Mouse (Mus musculus) forebrain, embryonic 10.5 days (tissue): Measurements from ENCODE around the gene Tff3. TPM values are rescaled to one million over a fixed set of nuclear protein-coding genes. Genes with fewer than 3 reads are reported as not detected.

Experiments
- DNase-seq: peaks from one replicate; pipeline ENCODE4 v3.0.0-alpha.2; 2017; ENCODE audit warnings: low spot score; ENCODE audit errors: extremely low spot score
- H3K27ac ChIP-seq: fragments of 300-500 bp; sonication (generic); 2 replicates; pipeline ENCODE4 v1.5.1; 2016; ENCODE audit warnings: mild to moderate bottlenecking
- H3K27me3 ChIP-seq: fragments of 300-500 bp; sonication (generic); 2 replicates; pipeline ENCODE4 v1.6.1; 2016; ENCODE audit warnings: mild to moderate bottlenecking; ENCODE audit not compliant: poor library complexity, severe bottlenecking
- H3K36me3 ChIP-seq: fragments of 300-500 bp; sonication (generic); replicated peaks from 2 replicates; pipeline ENCODE4 v1.6.1; 2016; ENCODE audit warnings: mild to moderate bottlenecking, moderate library complexity
- H3K4me1 ChIP-seq: fragments of 300-500 bp; sonication (generic); 2 replicates; pipeline ENCODE4 v1.6.1; 2016
- H3K4me3 ChIP-seq: fragments of 300-500 bp; sonication (generic); 2 replicates; pipeline ENCODE4 v1.5.1; 2016; ENCODE audit warnings: mild to moderate bottlenecking, moderate library complexity
- H3K9me3 ChIP-seq: fragments of 300-500 bp; sonication (generic); 2 replicates; pipeline ENCODE4 v1.6.1; 2016; ENCODE audit warnings: mild to moderate bottlenecking, moderate library complexity
- WGBS: fragments of 180-500 bp; shearing (Covaris S2); methylation state at CpG from one replicate; pipeline ENCODE4 v1.1.7; 2016; 5-methylcytosine and 5-hydroxymethylcytosine counted together
- polyA plus RNA-seq: library from polyadenylated mRNA; unstranded; fragments of >200 nt; fragmentation: Nextera tagmentation; extraction: Ambion mirVana; gene quantifications from 2 replicates; pipeline ENCODE4 v1.2.1, GENCODE M21; 2016

Gene Tff3
- polyA plus RNA-seq, 1 experiment from 2014 or later = 0.64 TPM

- WGBS = 91% methylated on average over 5 of the region's 5 CpGs
- DNase-seq = no peak
Measured at GRCm38 (mm10) chr17:31117946-31118345, 11.5 kb downstream of the Tff3 start.

GRCm38 (mm10) chr17:31116063-31116462 lies 13.4 kb downstream of the Tff3 start:
- DNase-seq = no peak
- H3K4me1 ChIP-seq = peaks cover 43% of the 10 kb centered on the region
- H3K36me3 ChIP-seq = 0 out of 2 replicates have a peak, but pooled peaks cover 4% of the 10 kb centered on the region
- H3K4me3 ChIP-seq = no peak overlapping the region
- H3K27ac ChIP-seq = no peak overlapping the region
- no peaks in the 10 kb centered on the region for H3K9me3 ChIP-seq
- 82% methylated on average over 6 of the region's 6 CpGs for WGBS
- no peaks in the 10 kb centered on the region for H3K27me3 ChIP-seq

More at GRCm38 (mm10) chr17:31117946-31118345, 11.5 kb downstream of the Tff3 start:
- Histone ChIP-seq H3K9me3 (no peaks in the 10 kb centered on the region), H3K27ac (no peak overlapping the region), H3K4me1 (peaks cover 38% of the 10 kb centered on the region), H3K27me3 (no peaks in the 10 kb centered on the region), H3K4me3 (no peak overlapping the region), H3K36me3 (no peaks in the 10 kb centered on the region)

GRCm38 (mm10) chr17:31113191-31113856 lies 16.1 kb downstream of the Tff3 start:
- WGBS = 31% methylated on average over 9 of the region's 9 CpGs
- Histone ChIP-seq H3K4me3 (no peak overlapping the region), H3K36me3 (0 out of 2 replicates have a peak, but pooled peaks cover 12% of the 10 kb centered on the region), H3K27ac (peak overlapping the region; percentile 74), H3K27me3 (no peaks in the 10 kb centered on the region), H3K4me1 (peaks cover 33% of the 10 kb centered on the region), H3K9me3 (no peaks in the 10 kb centered on the region)
- DNase-seq = peak; percentile 44

GRCm38 (mm10) chr17:31108388-31108787 lies 21.1 kb downstream of the Tff3 start:
- 94% methylated on average over 15 of the region's 15 CpGs for WGBS
- no peaks in the 10 kb centered on the region for H3K9me3 ChIP-seq
- 0 out of 2 replicates have a peak, but pooled peaks cover 13% of the 10 kb centered on the region for H3K36me3 ChIP-seq
- H3K4me3 ChIP-seq = no peak overlapping the region
- H3K4me1 ChIP-seq = peaks cover 17% of the 10 kb centered on the region
- no peaks in the 10 kb centered on the region for H3K27me3 ChIP-seq
- no peak overlapping the region for H3K27ac ChIP-seq
- no peak for DNase-seq

- no peak for DNase-seq
- Histone ChIP-seq H3K36me3 (0 out of 2 replicates have a peak, but pooled peaks cover 3% of the 10 kb centered on the region), H3K27me3 (no peaks in the 10 kb centered on the region), H3K27ac (no peak overlapping the region), H3K4me1 (peaks cover 4% of the 10 kb centered on the region; the same call in 1 of the 2 replicates), H3K4me3 (no peak overlapping the region), H3K9me3 (no peaks in the 10 kb centered on the region)
- 93% methylated on average over 8 of the region's 8 CpGs for WGBS
Measured at GRCm38 (mm10) chr17:31103823-31104222, 25.6 kb downstream of the Tff3 start.

- H3K9me3 ChIP-seq = no peaks in the 10 kb centered on the region
- no peak overlapping the region for H3K4me3 ChIP-seq
- DNase-seq = no peak
- H3K27me3 ChIP-seq = no peaks in the 10 kb centered on the region
- WGBS = 87% methylated on average over 8 of the region's 8 CpGs
- H3K27ac ChIP-seq = no peak overlapping the region
- H3K36me3 ChIP-seq = no peaks in the 10 kb centered on the region
- peaks cover 4% of the 10 kb centered on the region; the same call in 1 of the 2 replicates for H3K4me1 ChIP-seq
Measured at GRCm38 (mm10) chr17:31103007-31103570, 26.4 kb downstream of the Tff3 start.

- no peak for DNase-seq
- H3K9me3 ChIP-seq = 0 out of 2 replicates have a peak, but pooled peaks cover 7% of the 10 kb centered on the region
- no peaks in the 10 kb centered on the region for H3K27me3 ChIP-seq
- no peak overlapping the region for H3K27ac ChIP-seq
- WGBS = 88% methylated on average over 5 of the region's 5 CpGs
- no peaks in the 10 kb centered on the region; the same call in 1 of the 2 replicates for H3K36me3 ChIP-seq
- H3K4me1 ChIP-seq = peaks cover 8% of the 10 kb centered on the region
- H3K4me3 ChIP-seq = no peak overlapping the region
Measured at GRCm38 (mm10) chr17:31098788-31099187, 30.7 kb downstream of the Tff3 start.

- Histone ChIP-seq H3K27ac (no peak overlapping the region), H3K4me3 (no peak overlapping the region), H3K36me3 (peaks cover 7% of the 10 kb centered on the region), H3K9me3 (0 out of 2 replicates have a peak, but pooled peaks cover 7% of the 10 kb centered on the region), H3K27me3 (no peaks in the 10 kb centered on the region), H3K4me1 (peaks cover 8% of the 10 kb centered on the region)
- DNase-seq = no peak
- 100% methylated on average over 2 of the region's 2 CpGs for WGBS
Measured at GRCm38 (mm10) chr17:31096893-31097292, 32.6 kb downstream of the Tff3 start.

- DNase-seq = no peak
- H3K27ac ChIP-seq = no peak overlapping the region
- H3K27me3 ChIP-seq = no peaks in the 10 kb centered on the region
- peaks cover 7% of the 10 kb centered on the region for H3K36me3 ChIP-seq
- whole genome bisulfite sequencing = 89% methylated on average over 7 of the region's 7 CpGs
- H3K9me3 ChIP-seq = 0 out of 2 replicates have a peak, but pooled peaks cover 7% of the 10 kb centered on the region
- H3K4me1 ChIP-seq = peaks cover 18% of the 10 kb centered on the region
- no peak overlapping the region for H3K4me3 ChIP-seq
Measured at GRCm38 (mm10) chr17:31095570-31095969, 33.9 kb downstream of the Tff3 start.

GRCm38 (mm10) chr17:31094781-31095180 lies 34.7 kb downstream of the Tff3 start:
- Histone ChIP-seq H3K4me1 (peaks cover 26% of the 10 kb centered on the region), H3K36me3 (peaks cover 7% of the 10 kb centered on the region), H3K27ac (no peak overlapping the region), H3K4me3 (no peak overlapping the region), H3K27me3 (no peaks in the 10 kb centered on the region), H3K9me3 (0 out of 2 replicates have a peak, but pooled peaks cover 7% of the 10 kb centered on the region)
- 61% methylated on average over 5 of the region's 5 CpGs for WGBS
- no peak for DNase-seq

- Histone ChIP-seq H3K36me3 (peaks cover 7% of the 10 kb centered on the region), H3K4me3 (no peak overlapping the region), H3K27ac (peak overlapping the region; percentile 76; the same call in 1 of the 2 replicates), H3K9me3 (no peaks in the 10 kb centered on the region), H3K4me1 (peaks cover 47% of the 10 kb centered on the region), H3K27me3 (no peaks in the 10 kb centered on the region)
- DNase-seq = no peak
- WGBS = 66% methylated on average over 13 of the region's 13 CpGs
Measured at GRCm38 (mm10) chr17:31091023-31091735, 38.3 kb downstream of the Tff3 start.

GRCm38 (mm10) chr17:31089848-31090247 lies 39.6 kb downstream of the Tff3 start:
- peaks cover 7% of the 10 kb centered on the region for H3K36me3 ChIP-seq
- H3K27ac ChIP-seq = peak overlapping the region; percentile 76
- peaks cover 44% of the 10 kb centered on the region for H3K4me1 ChIP-seq
- 83% methylated on average over 8 of the region's 8 CpGs for WGBS
- DNase-seq = no peak
- H3K9me3 ChIP-seq = no peaks in the 10 kb centered on the region
- no peak overlapping the region for H3K4me3 ChIP-seq
- no peaks in the 10 kb centered on the region for H3K27me3 ChIP-seq
